Mouse (Mus musculus): ENCODE measurements around the gene Dtd1.

GRCm38 (mm10) chr2:144774636-144775160, 175.0 kb downstream of the Dtd1 start:
- TF ChIP-seq CTCF (IDR thresholded peaks at IDR 0.05) (no peak), EP300 (IDR thresholded peaks at IDR 0.05) (no peak)

Data from lung, postnatal 0 days (tissue).